Mouse (Mus musculus): ENCODE measurements around the gene Rgs7.

DNA sequence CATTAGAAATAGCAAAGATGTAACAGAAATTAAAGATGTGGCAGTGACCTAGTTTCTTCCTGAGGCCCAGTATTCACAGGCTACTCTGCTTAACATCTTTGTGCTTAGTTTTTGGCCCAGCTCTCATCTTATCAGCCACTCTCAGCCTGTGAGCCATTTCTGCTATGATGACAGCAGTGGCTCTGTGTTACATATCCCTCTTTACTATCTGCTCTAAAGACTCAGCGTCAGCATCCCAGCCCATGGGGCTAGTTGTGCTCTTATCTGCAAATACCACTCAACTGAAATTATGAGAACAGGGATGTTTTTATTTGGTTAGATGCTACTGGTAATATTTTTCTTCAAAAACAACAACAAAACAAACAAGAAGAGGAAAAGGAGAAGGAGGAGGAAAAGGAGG lies 410.2 kb downstream of the Rgs7 start:
- TF ChIP-seq CTCF (conservative IDR thresholded peaks at IDR 0.05; ENCODE audit: insufficient read depth, insufficient read length, low read depth, low read length) (no peak), POLR2A (IDR thresholded peaks at IDR 0.05; ENCODE audit: low read depth, low read length) (no peak)
